Mouse (Mus musculus) heart, embryonic 12.5 days (tissue): ENCODE measurements around the gene Elfn1. TPM values are rescaled to one million over a fixed set of nuclear protein-coding genes. Genes with fewer than 3 reads are reported as not detected.
A peak's percentile ranks its signal among the peaks of the same experiment; 100 is the strongest.

Experiments
- ATAC-seq: fragments of 200-750 bp; cut with Nextera tagmentation; 2 replicates; pipeline ENCODE4 v1.8.0; 2017; ENCODE audit warnings: moderate TSS enrichment, moderate library complexity; ENCODE audit not compliant: insufficient number of reproducible peaks, low FRiP score
- H3K27ac ChIP-seq: fragments of 300-500 bp; sonication (generic); 2 replicates; pipeline ENCODE4 v1.5.1; 2016; ENCODE audit warnings: mild to moderate bottlenecking, moderate library complexity; ENCODE audit not compliant: poor library complexity, severe bottlenecking
- H3K27me3 ChIP-seq: fragments of 300-500 bp; sonication (generic); replicated peaks from 2 replicates; pipeline ENCODE4 v1.6.1; 2016; ENCODE audit warnings: mild to moderate bottlenecking, moderate library complexity
- H3K36me3 ChIP-seq: fragments of 300-500 bp; sonication (generic); 2 replicates; pipeline ENCODE4 v1.6.1; 2016; ENCODE audit warnings: mild to moderate bottlenecking, moderate library complexity
- H3K4me1 ChIP-seq: fragments of 300-500 bp; sonication (generic); replicated peaks from 2 replicates; pipeline ENCODE4 v1.6.1; 2016; ENCODE audit warnings: mild to moderate bottlenecking
- H3K4me2 ChIP-seq: fragments of 300-500 bp; sonication (generic); 2 replicates; pipeline ENCODE4 v1.6.1; 2016; ENCODE audit warnings: mild to moderate bottlenecking, moderate library complexity
- H3K4me3 ChIP-seq: fragments of 300-500 bp; sonication (generic); 2 replicates; pipeline ENCODE4 v1.5.1; 2016; ENCODE audit warnings: mild to moderate bottlenecking
- H3K9ac ChIP-seq: fragments of 300-500 bp; sonication (generic); 2 replicates; pipeline ENCODE4 v1.6.1; 2016; ENCODE audit warnings: mild to moderate bottlenecking, moderate library complexity
- H3K9me3 ChIP-seq: fragments of 300-500 bp; sonication (generic); replicated peaks from 2 replicates; pipeline ENCODE4 v1.6.1; 2016; ENCODE audit warnings: mild to moderate bottlenecking, moderate library complexity
- WGBS: fragments of 180-500 bp; shearing (Covaris S2); methylation state at CpG from one replicate; pipeline ENCODE4 v1.1.7; 2016; 5-methylcytosine and 5-hydroxymethylcytosine counted together
- polyA plus RNA-seq: library from polyadenylated mRNA; unstranded; fragments of >200 nt; fragmentation: Nextera tagmentation; extraction: Ambion mirVana; gene quantifications from 2 replicates; pipeline ENCODE4 v1.2.1, GENCODE M21; 2016

Gene Elfn1
- polyA plus RNA-seq, 1 experiment from 2014 or later, result 0.05 TPM

GRCm38 (mm10) chr5:139892995-139893345 is 14.8 kb upstream of the Elfn1 start:
- ATAC-seq, result no peak
- H3K4me1 ChIP-seq, result no peaks in the 10 kb centered on the region
- no peak overlapping the region for H3K9ac ChIP-seq
- no peaks in the 10 kb centered on the region for H3K9me3 ChIP-seq
- no peak overlapping the region for H3K27ac ChIP-seq
- H3K27me3 ChIP-seq, result peaks cover 53% of the 10 kb centered on the region
- 36% methylated on average over 7 of the region's 7 CpGs for WGBS
- H3K4me2 ChIP-seq, result no peak overlapping the region
- no peaks in the 10 kb centered on the region for H3K36me3 ChIP-seq
- H3K4me3 ChIP-seq, result no peak overlapping the region

GRCm38 (mm10) chr5:139894025-139894508 is 13.7 kb upstream of the Elfn1 start:
- Histone ChIP-seq H3K4me2 (no peak overlapping the region), H3K27me3 (peaks cover 55% of the 10 kb centered on the region), H3K9ac (no peak overlapping the region), H3K9me3 (no peaks in the 10 kb centered on the region), H3K4me1 (no peaks in the 10 kb centered on the region), H3K4me3 (no peak overlapping the region), H3K36me3 (no peaks in the 10 kb centered on the region), H3K27ac (no peak overlapping the region)
- WGBS, result 65% methylated on average over 12 of the region's 12 CpGs
- no peak for ATAC-seq

GRCm38 (mm10) chr5:139899044-139899443 is 8.7 kb upstream of the Elfn1 start:
- no peak for ATAC-seq
- Histone ChIP-seq H3K4me3 (no peak overlapping the region), H3K9ac (no peak overlapping the region), H3K4me1 (no peaks in the 10 kb centered on the region), H3K27me3 (peaks cover 62% of the 10 kb centered on the region), H3K9me3 (no peaks in the 10 kb centered on the region), H3K36me3 (no peaks in the 10 kb centered on the region), H3K4me2 (no peak overlapping the region), H3K27ac (no peak overlapping the region)
- WGBS, result 45% methylated on average over 7 of the region's 7 CpGs

DNA sequence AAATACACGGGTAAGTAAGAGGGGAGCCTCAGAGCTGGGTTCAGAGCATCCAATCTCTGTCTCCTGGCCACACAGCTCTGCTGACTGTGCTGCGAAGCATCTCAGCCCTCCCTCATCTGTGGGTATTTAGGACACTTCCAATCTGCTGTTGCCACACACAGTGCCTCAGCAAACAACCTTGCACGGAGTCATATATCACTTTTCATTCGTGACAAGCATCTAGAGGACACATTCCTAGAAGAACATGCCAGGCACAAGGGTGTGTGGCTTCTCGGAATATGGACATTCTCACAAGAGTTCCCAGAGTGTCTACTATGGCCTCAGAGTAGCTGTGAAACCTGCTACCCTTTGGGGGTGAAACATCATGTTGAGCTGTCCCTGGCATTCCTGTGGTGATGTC is 2.6 kb upstream of the Elfn1 start:
- H3K9ac ChIP-seq, result no peak overlapping the region
- ATAC-seq, result no peak
- H3K36me3 ChIP-seq, result no peaks in the 10 kb centered on the region
- H3K27me3 ChIP-seq, result peaks cover 87% of the 10 kb centered on the region
- H3K4me3 ChIP-seq, result no peak overlapping the region
- H3K27ac ChIP-seq, result no peak overlapping the region
- H3K9me3 ChIP-seq, result no peaks in the 10 kb centered on the region
- H3K4me2 ChIP-seq, result no peak overlapping the region
- peaks cover 27% of the 10 kb centered on the region for H3K4me1 ChIP-seq
- 65% methylated on average over 5 of the region's 5 CpGs for WGBS

DNA sequence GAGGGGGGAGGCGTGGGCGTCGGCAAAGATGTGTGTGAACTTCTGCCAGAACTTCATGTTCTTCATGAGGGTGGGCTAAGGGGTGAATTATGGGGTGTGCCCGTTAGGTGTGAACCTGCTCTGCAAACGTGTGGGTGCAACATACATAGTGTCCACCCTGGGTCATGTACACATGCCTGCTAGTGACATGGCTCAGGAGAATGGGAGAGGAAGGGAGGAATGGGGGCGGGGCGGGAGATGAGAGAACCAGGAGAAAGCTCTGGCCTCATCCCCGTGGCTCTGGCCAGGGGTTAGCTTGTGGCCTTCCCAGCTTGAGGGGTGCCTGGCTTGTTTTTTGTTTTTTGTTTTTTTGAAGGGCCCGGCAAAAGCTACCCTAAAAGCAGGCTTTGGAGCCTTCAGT is 1.2 kb upstream of the Elfn1 start:
- ATAC-seq, result no peak
- Histone ChIP-seq H3K36me3 (no peaks in the 10 kb centered on the region), H3K9ac (no peak overlapping the region), H3K27me3 (peaks cover 93% of the 10 kb centered on the region), H3K9me3 (no peaks in the 10 kb centered on the region), H3K4me2 (no peak overlapping the region), H3K4me1 (peaks cover 30% of the 10 kb centered on the region), H3K4me3 (no peak overlapping the region), H3K27ac (no peak overlapping the region)
- WGBS, result 28% methylated on average over 9 of the region's 9 CpGs

DNA sequence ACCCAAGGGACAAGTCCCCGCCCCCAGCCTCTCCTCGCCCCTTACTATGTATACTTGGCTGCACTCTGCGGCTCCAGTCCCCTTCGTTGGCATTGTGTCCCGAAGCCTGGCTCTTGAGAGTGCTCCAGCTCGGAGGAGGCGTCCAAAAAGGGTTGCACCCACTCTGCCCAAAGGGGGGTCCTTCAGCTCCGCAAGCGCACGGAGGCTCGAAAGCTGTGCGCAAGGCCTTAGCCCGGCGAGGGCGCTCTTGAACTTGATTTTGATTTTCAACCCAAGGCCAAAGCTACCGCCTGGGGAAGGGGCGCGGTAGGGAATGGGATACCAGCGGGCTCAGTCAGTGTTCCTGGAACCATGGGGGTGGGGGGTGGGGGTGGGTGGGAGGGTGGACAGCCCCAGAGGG is 502 bp upstream of the Elfn1 start:
- H3K9ac ChIP-seq, result no peak overlapping the region
- WGBS, result 1% methylated on average over 19 of the region's 19 CpGs
- H3K9me3 ChIP-seq, result no peaks in the 10 kb centered on the region

GRCm38 (mm10) chr5:139908243-139908810 is 584 bp downstream of the Elfn1 start:
- Histone ChIP-seq H3K4me2 (peak overlapping the region; percentile 92), H3K4me1 (peaks cover 44% of the 10 kb centered on the region), H3K27me3 (peaks cover 100% of the 10 kb centered on the region), H3K36me3 (no peaks in the 10 kb centered on the region), H3K27ac (no peak overlapping the region), H3K9me3 (no peaks in the 10 kb centered on the region), H3K9ac (peak overlapping the region; percentile 60), H3K4me3 (peak overlapping the region; percentile 58)
- ATAC-seq, result no peak
- WGBS, result under 1% methylated on average over 62 of the region's 78 CpGs

More for the DNA sequence above, 502 bp upstream of the Elfn1 start:
- Histone ChIP-seq H3K4me2 (peak overlapping the region; percentile 92), H3K36me3 (no peaks in the 10 kb centered on the region), H3K4me1 (peaks cover 37% of the 10 kb centered on the region), H3K27ac (no peak overlapping the region), H3K27me3 (peaks cover 96% of the 10 kb centered on the region), H3K4me3 (peak overlapping the region; percentile 58)
- ATAC-seq, result no peak

GRCm38 (mm10) chr5:139908811-139909627 is 1.3 kb downstream of the Elfn1 start:
- Histone ChIP-seq H3K36me3 (no peaks in the 10 kb centered on the region), H3K4me3 (peak overlapping the region; percentile 58), H3K4me2 (peak overlapping the region; percentile 92), H3K27ac (no peak overlapping the region), H3K9ac (peak overlapping the region; percentile 60), H3K4me1 (peaks cover 44% of the 10 kb centered on the region), H3K9me3 (no peaks in the 10 kb centered on the region), H3K27me3 (peaks cover 100% of the 10 kb centered on the region)
- no peak for ATAC-seq
- under 1% methylated on average over 49 of the region's 50 CpGs for WGBS

GRCm38 (mm10) chr5:139909710-139910550 is 2.2 kb downstream of the Elfn1 start:
- no peaks in the 10 kb centered on the region for H3K9me3 ChIP-seq
- no peaks in the 10 kb centered on the region for H3K36me3 ChIP-seq
- H3K4me1 ChIP-seq, result peaks cover 44% of the 10 kb centered on the region
- peaks cover 100% of the 10 kb centered on the region for H3K27me3 ChIP-seq
- H3K4me2 ChIP-seq, result peak overlapping the region; percentile 30
- ATAC-seq, result no peak
- H3K9ac ChIP-seq, result no peak overlapping the region
- H3K4me3 ChIP-seq, result peak overlapping the region; percentile 20
- no peak overlapping the region for H3K27ac ChIP-seq
- WGBS, result 1% methylated on average over 29 of the region's 29 CpGs

DNA sequence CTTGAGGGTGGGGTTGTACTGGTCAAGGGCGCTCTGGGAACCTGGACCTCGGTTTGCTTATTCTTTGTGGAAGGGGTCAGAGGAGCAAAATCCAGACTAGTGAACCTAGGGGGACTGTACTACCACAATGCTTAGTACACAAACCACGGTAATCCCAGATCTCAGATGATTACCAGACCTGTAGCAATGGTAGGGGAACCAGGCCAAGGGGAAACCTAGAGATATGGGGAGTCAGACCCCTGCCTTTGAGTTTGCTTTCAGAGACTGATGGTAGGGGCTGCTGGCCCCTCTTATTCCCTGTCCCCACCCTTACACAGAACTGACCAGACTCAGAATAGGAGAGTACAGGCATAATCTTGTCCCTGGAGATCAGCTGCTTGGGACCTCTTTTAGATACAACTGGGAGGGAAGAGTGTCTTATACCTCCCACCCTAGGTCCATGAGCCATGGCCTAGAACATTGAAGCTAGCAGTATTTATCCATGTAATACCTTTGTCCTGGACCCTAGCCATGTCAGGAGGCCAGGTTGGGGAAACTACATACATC is 3.1 kb downstream of the Elfn1 start:
- peaks cover 44% of the 10 kb centered on the region for H3K4me1 ChIP-seq
- 6% methylated on average over 3 of the region's 3 CpGs for WGBS
- H3K27ac ChIP-seq, result no peak overlapping the region
- peaks cover 100% of the 10 kb centered on the region for H3K27me3 ChIP-seq
- H3K4me3 ChIP-seq, result no peak overlapping the region
- H3K36me3 ChIP-seq, result no peaks in the 10 kb centered on the region
- H3K4me2 ChIP-seq, result no peak overlapping the region
- no peaks in the 10 kb centered on the region for H3K9me3 ChIP-seq
- no peak overlapping the region for H3K9ac ChIP-seq
- no peak for ATAC-seq

DNA sequence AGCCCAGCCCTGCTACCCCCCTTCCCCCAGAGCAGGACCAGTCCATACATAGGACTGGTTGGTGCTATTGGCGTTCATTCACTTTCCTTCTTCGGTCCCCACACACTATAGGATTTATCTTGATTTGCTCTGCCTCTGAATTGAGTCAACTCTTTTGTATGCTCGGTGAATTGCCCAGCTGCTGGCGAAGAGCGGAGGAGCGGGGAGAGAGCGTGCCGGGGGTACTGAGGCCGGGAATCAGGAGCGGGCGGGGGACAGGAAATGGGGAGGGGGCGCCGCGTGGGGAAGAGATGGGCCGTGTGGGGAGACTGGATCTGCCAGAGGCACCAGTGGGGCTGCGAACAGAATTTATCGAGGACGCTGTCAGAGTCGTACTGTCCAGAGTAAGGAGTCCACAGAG is 3.8 kb downstream of the Elfn1 start:
- peaks cover 100% of the 10 kb centered on the region for H3K27me3 ChIP-seq
- peak overlapping the region; percentile 56 for H3K4me3 ChIP-seq
- no peaks in the 10 kb centered on the region for H3K36me3 ChIP-seq
- no peak overlapping the region for H3K27ac ChIP-seq
- ATAC-seq, result no peak
- no peak overlapping the region for H3K9ac ChIP-seq
- H3K4me2 ChIP-seq, result peak overlapping the region; percentile 98
- no peaks in the 10 kb centered on the region for H3K9me3 ChIP-seq
- WGBS, result 4% methylated on average over 19 of the region's 19 CpGs
- peaks cover 44% of the 10 kb centered on the region for H3K4me1 ChIP-seq
